Mouse (Mus musculus) stomach, embryonic 15.5 days (tissue): Measurements from ENCODE around the gene Gucd1. TPM values are rescaled to one million over a fixed set of nuclear protein-coding genes. Genes with fewer than 3 reads are reported as not detected.

Experiments
- ATAC-seq: fragments of 200-750 bp; cut with Nextera tagmentation; 2 replicates; pipeline ENCODE4 v1.8.0; 2017; ENCODE audit warnings: low read depth, moderate number of reproducible peaks, moderate TSS enrichment; ENCODE audit not compliant: insufficient read depth, low FRiP score
- H3K27ac ChIP-seq: fragments of 300-500 bp; sonication (generic); 2 replicates; pipeline ENCODE4 v1.5.1; 2015; ENCODE audit warnings: mild to moderate bottlenecking, inconsistent platforms
- H3K27me3 ChIP-seq: fragments of 300-500 bp; sonication (generic); replicated peaks from 2 replicates; pipeline ENCODE4 v1.6.1; 2015; ENCODE audit warnings: inconsistent platforms
- H3K36me3 ChIP-seq: fragments of 300-500 bp; sonication (generic); 2 replicates; pipeline ENCODE4 v1.6.1; 2015; ENCODE audit warnings: inconsistent platforms
- H3K4me1 ChIP-seq: fragments of 300-500 bp; sonication (generic); 2 replicates; pipeline ENCODE4 v1.6.1; 2015; ENCODE audit warnings: inconsistent platforms
- H3K4me2 ChIP-seq: fragments of 300-500 bp; sonication (generic); 2 replicates; pipeline ENCODE4 v1.6.1; 2015; ENCODE audit warnings: mild to moderate bottlenecking, inconsistent platforms
- H3K4me3 ChIP-seq: fragments of 300-500 bp; sonication (generic); replicated peaks from 2 replicates; pipeline ENCODE4 v1.5.1; 2015; ENCODE audit warnings: inconsistent platforms
- H3K9ac ChIP-seq: fragments of 300-500 bp; sonication (generic); 2 replicates; pipeline ENCODE4 v1.6.1; 2015; ENCODE audit warnings: inconsistent platforms
- H3K9me3 ChIP-seq: fragments of 300-500 bp; sonication (generic); 2 replicates; pipeline ENCODE4 v1.6.1; 2016; ENCODE audit warnings: inconsistent platforms
- WGBS: fragments of 180-500 bp; shearing (Covaris S2); methylation state at CpG from one replicate; pipeline ENCODE4 v1.1.7; 2015; 5-methylcytosine and 5-hydroxymethylcytosine counted together
- polyA plus RNA-seq: library from polyadenylated mRNA; unstranded; fragments of >200 nt; fragmentation: Nextera tagmentation; extraction: Ambion mirVana; gene quantifications from 2 replicates; pipeline ENCODE4 v1.2.1, GENCODE M21; 2015

Gucd1 gene
- polyA plus RNA-seq, 1 experiment from 2014 or later = 27.5 TPM

DNA sequence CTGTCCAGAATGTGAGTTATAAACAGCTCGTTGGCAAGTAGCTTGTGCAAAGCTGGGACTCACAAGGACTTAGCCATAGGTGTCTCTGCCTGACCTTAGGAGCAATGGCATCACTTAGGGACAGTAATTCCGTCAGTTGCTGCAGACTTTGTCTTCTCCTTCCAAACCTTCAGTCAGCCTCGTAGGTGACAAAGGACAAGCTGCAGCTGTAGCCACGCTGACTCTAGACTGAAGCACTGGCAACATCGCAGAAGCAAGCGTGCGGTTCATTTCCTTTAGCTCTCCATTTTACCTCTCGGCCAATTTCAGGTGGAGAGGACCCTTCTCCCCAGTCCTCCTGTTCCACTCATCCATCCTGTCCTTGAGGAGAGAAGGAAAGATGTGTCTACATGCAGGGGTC is 193.8 kb downstream of the Gucd1 start:
- Histone ChIP-seq H3K4me2 (no peak overlapping the region), H3K4me3 (no peak overlapping the region), H3K4me1 (no peaks in the 10 kb centered on the region), H3K9me3 (no peaks in the 10 kb centered on the region), H3K9ac (no peak overlapping the region), H3K27ac (no peak overlapping the region), H3K36me3 (no peaks in the 10 kb centered on the region), H3K27me3 (peaks cover 5% of the 10 kb centered on the region; the same call in 1 of the 2 replicates)
- ATAC-seq = no peak
- whole genome bisulfite sequencing = 82% methylated on average over 8 of the region's 8 CpGs

DNA sequence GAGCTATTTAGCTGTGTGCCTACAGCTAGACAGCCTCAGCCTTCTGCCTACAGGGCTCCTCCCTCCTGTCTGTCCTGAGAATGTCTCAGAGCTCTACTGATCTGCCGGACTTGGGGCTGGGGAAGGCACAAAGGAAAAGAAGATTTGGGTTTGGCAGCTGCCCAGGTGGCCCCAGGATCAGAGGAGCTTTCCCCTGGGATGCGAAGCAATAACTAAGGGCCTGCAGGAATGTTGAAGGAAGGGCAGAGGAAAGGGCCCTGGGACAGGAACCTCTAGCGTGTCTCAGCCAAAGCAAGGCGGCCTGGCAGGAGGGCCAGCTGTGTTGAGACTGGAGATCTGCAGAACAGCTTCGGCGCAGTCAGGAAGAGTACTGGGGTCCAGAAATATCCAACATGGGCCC is 194.8 kb downstream of the Gucd1 start:
- no peaks in the 10 kb centered on the region for H3K9me3 ChIP-seq
- no peaks in the 10 kb centered on the region for H3K36me3 ChIP-seq
- ATAC-seq = no peak
- no peak overlapping the region for H3K4me3 ChIP-seq
- H3K4me2 ChIP-seq = no peak overlapping the region
- H3K9ac ChIP-seq = no peak overlapping the region
- no peak overlapping the region for H3K27ac ChIP-seq
- no peaks in the 10 kb centered on the region for H3K4me1 ChIP-seq
- H3K27me3 ChIP-seq = peaks cover 11% of the 10 kb centered on the region
- 50% methylated on average over 6 of the region's 6 CpGs for whole genome bisulfite sequencing

DNA sequence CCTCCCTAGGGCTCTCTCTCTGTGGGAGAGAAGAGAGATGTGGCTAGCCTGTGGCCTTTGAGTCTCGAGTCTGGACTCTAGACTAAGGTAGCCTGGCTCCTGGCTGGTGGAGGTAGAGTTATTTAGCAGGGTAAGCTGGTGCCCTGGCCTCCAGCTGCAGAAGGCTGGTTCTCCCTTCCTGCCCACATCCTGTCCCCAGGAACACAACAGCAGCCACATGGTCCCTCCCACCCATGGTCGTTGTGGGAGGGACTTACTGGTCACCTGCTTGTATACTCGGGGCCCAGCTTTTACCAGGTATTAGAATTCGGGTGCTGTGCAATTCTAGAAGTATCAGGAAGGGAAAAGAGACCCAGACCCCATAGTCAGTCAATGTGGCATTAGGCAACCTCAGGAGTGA is 197.5 kb downstream of the Gucd1 start:
- H3K4me2 ChIP-seq = no peak overlapping the region
- WGBS = 53% methylated on average over 4 of the region's 4 CpGs
- no peaks in the 10 kb centered on the region for H3K36me3 ChIP-seq
- no peak overlapping the region for H3K9ac ChIP-seq
- no peak overlapping the region for H3K4me3 ChIP-seq
- H3K27me3 ChIP-seq = peaks cover 22% of the 10 kb centered on the region
- no peaks in the 10 kb centered on the region for H3K9me3 ChIP-seq
- H3K4me1 ChIP-seq = peaks cover 16% of the 10 kb centered on the region
- ATAC-seq = no peak
- no peak overlapping the region for H3K27ac ChIP-seq

DNA sequence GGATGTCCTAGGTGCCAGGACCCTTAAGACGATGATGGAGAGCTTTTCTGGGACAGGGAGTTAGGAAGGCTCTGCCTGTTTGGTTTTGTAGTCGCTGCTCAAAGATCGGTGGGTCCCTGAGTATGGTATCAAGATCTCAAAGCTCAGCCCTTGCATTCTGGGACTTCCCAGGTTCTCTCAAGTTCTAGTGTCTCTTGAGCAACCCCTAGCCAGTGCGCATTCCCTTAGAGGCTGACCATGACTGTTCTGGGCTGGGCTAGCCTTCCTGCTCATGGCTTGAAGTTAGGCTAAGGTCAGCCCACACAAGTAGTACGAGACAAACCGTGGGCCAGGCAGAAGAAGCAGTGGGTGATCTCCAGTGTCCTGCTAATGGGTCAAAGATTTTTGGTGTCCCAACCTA is 199.6 kb downstream of the Gucd1 start:
- H3K36me3 ChIP-seq = no peaks in the 10 kb centered on the region
- no peaks in the 10 kb centered on the region for H3K9me3 ChIP-seq
- no peak overlapping the region for H3K27ac ChIP-seq
- H3K9ac ChIP-seq = no peak overlapping the region
- 77% methylated on average over 6 of the region's 6 CpGs for WGBS
- peaks cover 23% of the 10 kb centered on the region for H3K4me1 ChIP-seq
- no peak for ATAC-seq
- H3K4me3 ChIP-seq = peak overlapping the region; percentile 52; the same call in 1 of the 2 replicates
- peaks cover 22% of the 10 kb centered on the region for H3K27me3 ChIP-seq
- peak overlapping the region; percentile 93; the same call in 1 of the 2 replicates for H3K4me2 ChIP-seq

DNA sequence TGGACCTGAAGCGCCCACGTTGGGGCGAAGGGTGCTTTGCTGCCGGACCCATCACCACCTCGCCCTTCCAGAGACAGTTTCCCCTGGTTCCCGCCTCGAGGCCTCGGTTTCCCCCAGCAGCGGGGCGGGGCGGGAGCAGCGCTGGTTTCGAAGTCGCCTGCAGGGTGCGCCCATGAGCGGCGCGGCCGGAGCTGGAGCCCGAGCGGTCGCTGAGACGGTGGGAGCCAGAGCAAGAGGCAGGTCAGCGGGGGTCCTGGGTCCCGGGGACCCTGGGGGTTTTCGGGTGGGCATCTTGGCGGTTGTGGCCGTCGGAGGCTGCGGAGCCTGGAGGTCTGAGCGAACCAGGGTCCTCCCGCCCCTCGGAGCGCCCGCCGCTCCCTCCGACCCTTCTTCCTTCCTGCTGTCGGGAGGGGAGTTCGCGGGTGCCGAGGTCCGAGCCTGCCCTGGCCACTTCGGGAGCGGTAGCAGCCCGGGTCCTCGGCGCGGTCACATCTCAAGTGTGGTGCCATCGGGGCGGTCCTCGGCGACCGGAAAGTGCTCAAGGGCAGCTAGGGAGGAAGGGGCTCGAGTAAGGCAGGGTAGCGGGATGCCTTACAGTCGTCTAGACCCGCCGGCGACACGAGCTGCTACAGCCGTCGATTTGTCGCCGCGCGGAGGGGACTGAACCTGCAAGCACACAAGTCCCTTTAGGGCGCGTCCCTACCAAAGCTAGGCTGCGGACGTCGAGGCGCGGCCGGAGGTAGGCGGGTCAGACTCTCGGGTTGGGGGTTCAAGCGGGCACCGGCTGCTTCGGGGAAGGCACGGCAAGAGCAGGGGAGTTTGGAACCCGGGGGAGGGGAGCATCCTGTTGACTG is 200.6 kb downstream of the Gucd1 start:
- Histone ChIP-seq H3K4me3 (peak overlapping the region; percentile 52), H3K4me1 (peaks cover 23% of the 10 kb centered on the region), H3K36me3 (no peaks in the 10 kb centered on the region), H3K9me3 (no peaks in the 10 kb centered on the region), H3K27me3 (peaks cover 22% of the 10 kb centered on the region), H3K9ac (peak overlapping the region; percentile 25), H3K27ac (no peak overlapping the region), H3K4me2 (peak overlapping the region; percentile 93)
- ATAC-seq = 0 out of 2 replicates have a peak, but pooled peaks have one; percentile 56
- under 1% methylated on average over 80 of the region's 81 CpGs for WGBS

DNA sequence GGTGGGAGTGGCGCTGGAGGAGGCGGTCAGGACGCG is 201.1 kb downstream of the Gucd1 start, which contains the start of gene Adora2a:
Gene Adora2a (plus strand): TSS at position 6 of the 36 bp plus-strand sequence.
- Histone ChIP-seq H3K27me3 (peaks cover 22% of the 10 kb centered on the region), H3K27ac (no peak within 1 kb of the TSS), H3K4me3 (peak within 1 kb of the TSS; percentile 52), H3K4me2 (peak within 1 kb of the TSS; percentile 93), H3K4me1 (peaks cover 23% of the 10 kb centered on the region), H3K9ac (peak within 1 kb of the TSS; percentile 25), H3K9me3 (no peaks in the 10 kb centered on the region), H3K36me3 (no peaks in the 10 kb centered on the region)
- 0% methylated on average over 4 of the region's 4 CpGs for WGBS
- ATAC-seq = no peak

DNA sequence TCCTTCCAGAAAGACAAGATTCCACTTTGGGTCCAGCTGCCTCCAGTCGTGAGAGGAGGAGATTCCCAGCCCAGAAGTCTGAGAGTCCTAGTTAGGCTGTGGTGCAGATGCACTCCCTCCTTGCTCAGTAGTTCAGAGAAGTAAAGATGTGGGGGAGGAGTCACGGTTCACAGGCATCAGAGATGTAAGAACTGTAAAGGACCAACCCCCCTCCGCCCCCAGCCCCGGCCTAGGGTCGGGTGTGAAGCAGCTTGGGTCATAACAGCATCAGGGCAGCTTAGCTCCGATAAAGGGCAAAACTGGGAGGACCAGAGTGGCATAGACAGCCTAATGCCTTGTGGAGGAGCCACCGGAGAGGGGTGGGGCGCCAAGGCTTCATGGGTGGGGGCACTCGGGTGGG is 201.3 kb downstream of the Gucd1 start:
- no peaks in the 10 kb centered on the region for H3K36me3 ChIP-seq
- H3K4me3 ChIP-seq = peak overlapping the region; percentile 52
- ATAC-seq = no peak
- peaks cover 23% of the 10 kb centered on the region for H3K4me1 ChIP-seq
- H3K9me3 ChIP-seq = no peaks in the 10 kb centered on the region
- WGBS = 6% methylated on average over 9 of the region's 9 CpGs
- peaks cover 22% of the 10 kb centered on the region for H3K27me3 ChIP-seq
- H3K4me2 ChIP-seq = peak overlapping the region; percentile 93
- peak overlapping the region; percentile 25; the same call in 1 of the 2 replicates for H3K9ac ChIP-seq
- no peak overlapping the region for H3K27ac ChIP-seq

DNA sequence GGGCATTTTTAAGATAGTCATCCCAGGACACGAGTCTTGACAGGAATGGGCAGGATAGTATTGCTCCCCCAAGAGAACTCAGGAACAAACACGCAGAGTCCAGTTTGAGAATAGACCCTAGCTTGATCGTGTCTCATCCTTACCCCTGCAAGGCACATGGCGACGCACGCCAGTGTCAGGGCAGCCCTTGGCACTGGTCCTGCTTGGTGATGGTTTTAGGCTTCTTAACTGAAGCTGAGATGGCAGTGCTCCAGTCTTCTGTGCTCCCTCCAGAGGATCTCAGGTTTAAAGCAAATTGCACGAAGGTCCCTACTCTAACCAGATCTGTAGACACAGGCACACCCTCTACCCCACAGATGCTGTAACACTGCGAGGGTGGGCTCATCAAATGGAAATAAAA is 202.0 kb downstream of the Gucd1 start:
- Histone ChIP-seq H3K4me1 (peaks cover 23% of the 10 kb centered on the region), H3K27me3 (peaks cover 22% of the 10 kb centered on the region), H3K4me3 (no peak overlapping the region), H3K4me2 (no peak overlapping the region), H3K27ac (no peak overlapping the region), H3K36me3 (no peaks in the 10 kb centered on the region), H3K9ac (no peak overlapping the region), H3K9me3 (no peaks in the 10 kb centered on the region)
- 74% methylated on average over 8 of the region's 8 CpGs for WGBS
- ATAC-seq = no peak

DNA sequence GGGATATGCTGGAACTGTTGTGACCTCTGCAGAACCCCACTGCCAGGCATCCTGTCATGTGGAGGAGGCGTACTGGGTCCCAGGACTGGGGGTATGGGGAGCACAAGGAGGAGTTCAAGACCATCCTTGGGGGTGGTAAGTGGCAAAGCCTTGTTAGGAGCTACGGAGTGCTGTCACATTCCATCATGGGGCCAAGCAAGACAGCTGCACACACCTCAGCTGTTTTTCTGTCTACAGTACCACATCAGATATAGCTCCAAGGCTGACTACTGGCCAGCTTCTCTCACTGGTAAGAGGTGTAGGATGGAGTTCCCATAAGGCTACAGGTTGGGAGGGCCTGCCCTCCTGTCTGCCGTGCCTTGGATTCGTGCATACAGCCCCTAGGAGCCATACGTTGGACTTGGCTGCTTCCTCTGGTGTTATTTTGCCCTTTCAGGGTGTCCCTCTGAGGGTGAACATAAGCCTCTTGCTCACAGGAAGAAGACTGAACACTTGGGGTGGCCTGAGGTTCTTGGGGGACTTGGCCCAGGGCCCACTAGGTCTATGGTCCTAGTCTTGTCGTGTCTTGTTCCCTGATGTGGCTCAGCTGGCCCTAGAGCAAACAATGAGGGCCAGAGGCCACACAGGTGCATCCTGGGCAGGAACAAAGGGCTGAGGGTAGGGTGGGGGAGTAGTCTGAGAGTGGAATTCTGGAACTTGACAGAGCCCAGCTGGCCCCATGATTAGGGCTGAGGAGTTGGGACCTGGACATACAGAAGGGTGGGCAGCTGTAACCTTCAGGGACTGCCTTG is 203.4 kb downstream of the Gucd1 start:
- WGBS = 50% methylated on average over 6 of the region's 6 CpGs
- no peak overlapping the region for H3K4me3 ChIP-seq
- H3K4me2 ChIP-seq = no peak overlapping the region
- H3K36me3 ChIP-seq = 0 out of 2 replicates have a peak, but pooled peaks cover 7% of the 10 kb centered on the region
- H3K27ac ChIP-seq = no peak overlapping the region
- peaks cover 20% of the 10 kb centered on the region for H3K27me3 ChIP-seq
- no peak overlapping the region for H3K9ac ChIP-seq
- H3K9me3 ChIP-seq = no peaks in the 10 kb centered on the region
- peaks cover 23% of the 10 kb centered on the region for H3K4me1 ChIP-seq
- no peak for ATAC-seq

DNA sequence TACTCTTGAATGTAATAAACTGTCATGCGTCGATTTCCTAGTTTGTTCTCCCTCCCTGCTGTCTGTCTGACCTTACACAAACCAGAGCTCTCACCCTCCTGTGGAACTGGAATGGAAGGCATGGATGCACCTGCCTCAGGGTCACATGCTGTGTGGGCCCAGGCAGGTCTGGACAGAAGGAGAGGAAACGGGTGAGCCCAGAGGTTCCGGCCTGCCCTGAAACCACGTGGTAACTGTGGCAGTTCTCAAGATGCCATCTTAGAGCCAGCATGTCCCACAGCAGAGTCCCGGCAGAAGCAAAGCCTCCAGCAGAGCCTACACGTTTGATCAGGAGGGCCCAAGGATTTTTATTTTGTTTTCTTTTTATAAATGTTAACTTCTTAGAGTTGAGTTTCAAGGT is 205.4 kb downstream of the Gucd1 start:
- H3K4me1 ChIP-seq = peaks cover 19% of the 10 kb centered on the region
- ATAC-seq = no peak
- H3K9ac ChIP-seq = no peak overlapping the region
- WGBS = 76% methylated on average over 7 of the region's 7 CpGs
- no peak overlapping the region for H3K27ac ChIP-seq
- no peak overlapping the region for H3K4me2 ChIP-seq
- no peak overlapping the region for H3K4me3 ChIP-seq
- no peaks in the 10 kb centered on the region for H3K9me3 ChIP-seq
- peaks cover 5% of the 10 kb centered on the region for H3K27me3 ChIP-seq
- H3K36me3 ChIP-seq = peaks cover 25% of the 10 kb centered on the region

DNA sequence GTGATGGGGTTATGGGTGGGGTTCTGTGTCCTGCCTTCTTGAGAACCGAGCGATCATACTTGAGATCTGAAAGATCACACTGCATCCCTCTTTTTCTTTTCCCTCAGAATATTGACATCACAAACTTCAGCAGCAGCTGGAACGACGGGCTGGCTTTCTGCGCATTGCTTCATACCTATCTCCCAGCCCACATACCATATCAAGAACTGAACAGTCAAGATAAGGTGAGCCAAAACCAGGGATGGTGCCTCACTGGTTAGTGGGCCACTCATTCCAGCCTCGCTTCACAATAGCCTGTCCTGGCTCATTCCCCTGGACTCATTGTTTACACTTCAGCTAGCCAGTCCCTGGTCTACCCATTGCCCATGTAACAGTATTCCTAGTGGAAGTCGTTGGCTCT is 210.6 kb downstream of the Gucd1 start:
- Histone ChIP-seq H3K9ac (no peak overlapping the region), H3K4me2 (no peak overlapping the region), H3K9me3 (no peaks in the 10 kb centered on the region), H3K4me1 (no peaks in the 10 kb centered on the region), H3K4me3 (no peak overlapping the region), H3K27ac (no peak overlapping the region), H3K36me3 (peaks cover 26% of the 10 kb centered on the region), H3K27me3 (no peaks in the 10 kb centered on the region)
- no peak for ATAC-seq
- WGBS = 87% methylated on average over 7 of the region's 7 CpGs

DNA sequence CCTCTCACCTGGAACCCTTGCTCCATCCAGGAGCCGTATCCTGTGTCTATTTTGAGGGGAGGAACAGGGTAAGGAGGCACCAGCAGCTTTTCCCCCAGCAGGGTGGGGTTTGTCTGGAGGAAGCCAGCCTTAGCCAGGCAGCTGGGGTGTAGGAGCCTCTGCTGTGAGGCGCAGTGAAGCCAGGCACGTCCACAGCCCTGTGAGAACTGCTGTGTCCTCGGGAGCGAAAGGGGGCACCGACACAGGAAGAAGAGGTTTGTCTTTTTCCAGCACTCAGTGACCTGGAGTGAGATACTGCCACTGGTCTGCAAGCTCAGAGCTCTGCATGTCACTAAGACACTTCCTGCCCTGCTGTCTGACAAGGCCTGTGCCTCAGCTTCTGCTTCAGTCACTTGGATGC is 213.4 kb downstream of the Gucd1 start:
- WGBS = 59% methylated on average over 6 of the region's 6 CpGs
- Histone ChIP-seq H3K4me2 (no peak overlapping the region), H3K27me3 (no peaks in the 10 kb centered on the region), H3K9ac (no peak overlapping the region), H3K4me1 (no peaks in the 10 kb centered on the region), H3K36me3 (peaks cover 19% of the 10 kb centered on the region), H3K9me3 (no peaks in the 10 kb centered on the region), H3K27ac (no peak overlapping the region; the same call in 1 of the 2 replicates), H3K4me3 (no peak overlapping the region)
- 0 out of 2 replicates have a peak, but pooled peaks have one; percentile 45 for ATAC-seq
